Mouse (Mus musculus): ENCODE measurements around the gene Cdc42ep1. TPM values are rescaled to one million over a fixed set of nuclear protein-coding genes. Genes with fewer than 3 reads are reported as not detected.
A peak's percentile ranks its signal among the peaks of the same experiment; 100 is the strongest.

Cdc42ep1 gene
- polyA plus RNA-seq, 1 experiment, result 0.36 TPM

DNA sequence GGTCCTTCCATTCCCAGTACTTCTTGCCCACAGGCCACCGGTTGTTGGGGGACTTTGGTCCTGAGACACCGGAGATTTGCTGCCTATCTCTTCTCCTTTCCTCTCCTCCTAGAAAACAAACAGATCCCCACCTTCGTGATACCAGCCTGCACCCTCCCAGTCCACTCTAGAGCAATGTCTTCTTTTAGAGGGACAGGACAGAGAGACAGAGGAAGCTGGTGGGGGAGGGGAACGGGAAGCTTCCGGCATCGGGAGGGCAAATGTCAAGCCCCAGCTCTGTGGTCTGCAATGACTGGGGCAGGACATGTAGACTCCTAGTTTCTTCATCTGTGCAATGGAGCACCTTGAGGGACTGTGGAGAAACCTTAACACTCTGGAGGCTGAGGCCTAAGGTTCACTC is 17.3 kb downstream of the Cdc42ep1 start:
- TF ChIP-seq CTCF (IDR thresholded peaks at IDR 0.05; ENCODE audit: low read depth, low read length) (no peak), POLR2A (IDR thresholded peaks at IDR 0.05; ENCODE audit: borderline replicate concordance, low read depth, low read length) (no peak)
- peaks cover 45% of the 10 kb centered on the region for H3K4me1 ChIP-seq (ENCODE audit: control insufficient read depth, insufficient read depth, low read length)
- H3K27ac ChIP-seq (ENCODE audit: insufficient read depth, low read depth, low read length), result peak overlapping the region; percentile 28; the same call in 1 of the 2 replicates
- no peak overlapping the region for H3K4me3 ChIP-seq (ENCODE audit: insufficient read depth, low read length)

DNA sequence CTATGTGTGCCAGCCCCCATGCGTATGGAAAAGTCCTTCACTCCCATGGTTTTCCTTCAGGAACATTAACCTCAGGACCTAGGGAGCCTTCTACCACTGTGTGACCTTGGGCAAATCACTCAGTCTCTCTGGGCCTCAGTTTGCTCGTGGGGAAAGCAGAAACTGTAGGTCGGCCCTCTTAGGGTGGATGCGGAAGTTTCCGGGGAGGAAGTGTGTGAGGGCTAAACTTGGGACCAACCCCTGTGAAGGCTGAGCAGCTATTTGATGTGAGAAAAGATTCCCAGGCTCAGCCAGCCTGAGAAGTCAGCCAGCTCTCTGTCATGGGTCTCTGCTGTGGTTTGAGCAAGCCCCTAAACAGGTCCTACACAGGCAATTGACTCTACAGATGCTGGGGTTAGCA is 19.9 kb downstream of the Cdc42ep1 start:
- Histone ChIP-seq H3K4me1 (ENCODE audit: control insufficient read depth, insufficient read depth, low read length) (peaks cover 44% of the 10 kb centered on the region), H3K27ac (ENCODE audit: insufficient read depth, low read depth, low read length) (peak overlapping the region; percentile 82), H3K4me3 (ENCODE audit: insufficient read depth, low read length) (no peak overlapping the region)
- no peak for TF ChIP-seq CTCF (IDR thresholded peaks at IDR 0.05; ENCODE audit: low read depth, low read length)
- TF ChIP-seq POLR2A (IDR thresholded peaks at IDR 0.05; ENCODE audit: borderline replicate concordance, low read depth, low read length), result no peak

DNA sequence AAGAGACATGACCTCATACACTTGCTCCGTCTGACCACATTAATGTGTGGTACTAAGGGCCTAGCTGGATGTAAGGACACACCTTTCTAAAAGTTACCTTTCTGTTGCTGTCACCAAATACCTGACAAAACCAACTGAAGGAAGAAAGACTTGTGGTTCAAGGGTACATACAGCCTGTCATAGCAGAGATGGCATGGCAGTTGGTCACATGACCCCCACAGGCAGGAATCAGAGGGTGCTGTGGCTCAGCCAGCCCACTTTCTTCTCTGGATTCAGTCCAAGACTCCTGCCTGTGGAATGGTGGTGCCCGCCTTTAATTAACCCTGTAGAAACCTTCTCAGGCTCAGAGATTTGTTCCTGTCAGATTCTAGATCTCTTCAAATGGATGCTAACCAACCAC is 20.7 kb downstream of the Cdc42ep1 start:
- TF ChIP-seq POLR2A (IDR thresholded peaks at IDR 0.05; ENCODE audit: borderline replicate concordance, low read depth, low read length) (no peak), CTCF (IDR thresholded peaks at IDR 0.05; ENCODE audit: low read depth, low read length) (no peak)
- H3K4me3 ChIP-seq (ENCODE audit: insufficient read depth, low read length), result peak overlapping the region; percentile 51; the same call in 1 of the 2 replicates
- H3K27ac ChIP-seq (ENCODE audit: insufficient read depth, low read depth, low read length), result peak overlapping the region; percentile 82
- peaks cover 44% of the 10 kb centered on the region for H3K4me1 ChIP-seq (ENCODE audit: control insufficient read depth, insufficient read depth, low read length)

DNA sequence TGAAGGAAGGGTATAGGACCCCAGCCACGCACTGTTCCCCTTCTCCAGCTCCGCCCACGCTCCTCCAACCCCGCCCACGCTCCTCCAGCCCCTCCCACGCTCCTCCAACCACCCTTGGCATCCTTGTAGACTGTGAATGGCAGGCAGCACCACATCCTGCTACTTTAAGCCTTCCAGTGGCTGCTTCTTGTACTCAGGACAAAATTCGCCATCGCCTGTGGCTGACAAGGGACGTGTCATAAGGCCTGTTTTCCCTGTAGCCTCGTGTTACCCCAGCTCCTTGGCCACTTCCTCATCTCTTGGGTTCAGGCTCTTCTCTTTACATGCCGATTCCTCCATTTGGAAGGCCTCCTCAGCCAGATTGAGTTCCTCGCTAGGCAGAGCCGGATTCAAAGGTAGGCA is 21.4 kb downstream of the Cdc42ep1 start:
- TF ChIP-seq CTCF (IDR thresholded peaks at IDR 0.05; ENCODE audit: low read depth, low read length) (no peak), POLR2A (IDR thresholded peaks at IDR 0.05; ENCODE audit: borderline replicate concordance, low read depth, low read length) (no peak)
- peak overlapping the region; percentile 51 for H3K4me3 ChIP-seq (ENCODE audit: insufficient read depth, low read length)
- peaks cover 44% of the 10 kb centered on the region for H3K4me1 ChIP-seq (ENCODE audit: control insufficient read depth, insufficient read depth, low read length)
- H3K27ac ChIP-seq (ENCODE audit: insufficient read depth, low read depth, low read length), result peak overlapping the region; percentile 82

DNA sequence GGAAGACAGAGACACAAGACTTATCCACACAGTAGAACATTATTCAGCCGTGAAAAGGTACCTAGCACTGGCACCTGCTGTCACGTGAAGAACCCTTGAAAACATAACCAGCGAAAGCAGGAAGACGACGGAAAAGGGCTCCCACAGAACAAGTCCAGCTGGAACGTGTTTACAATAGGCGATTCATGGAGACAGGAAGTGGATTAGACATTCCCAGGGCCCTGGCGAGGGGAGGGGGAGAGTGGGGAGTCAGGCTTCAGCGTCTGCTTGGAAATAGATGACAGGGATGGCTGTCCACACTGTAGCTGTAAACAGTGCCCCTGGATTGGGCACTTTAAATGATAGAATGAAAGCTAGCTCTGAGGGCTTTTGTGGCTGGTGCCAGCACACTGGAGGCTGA is 26.0 kb downstream of the Cdc42ep1 start:
- H3K27ac ChIP-seq (ENCODE audit: insufficient read depth, low read depth, low read length), result no peak overlapping the region
- H3K4me3 ChIP-seq (ENCODE audit: insufficient read depth, low read length), result no peak overlapping the region
- TF ChIP-seq POLR2A (IDR thresholded peaks at IDR 0.05; ENCODE audit: borderline replicate concordance, low read depth, low read length) (no peak), CTCF (IDR thresholded peaks at IDR 0.05; ENCODE audit: low read depth, low read length) (no peak)
- H3K4me1 ChIP-seq (ENCODE audit: control insufficient read depth, insufficient read depth, low read length), result peaks cover 16% of the 10 kb centered on the region

DNA sequence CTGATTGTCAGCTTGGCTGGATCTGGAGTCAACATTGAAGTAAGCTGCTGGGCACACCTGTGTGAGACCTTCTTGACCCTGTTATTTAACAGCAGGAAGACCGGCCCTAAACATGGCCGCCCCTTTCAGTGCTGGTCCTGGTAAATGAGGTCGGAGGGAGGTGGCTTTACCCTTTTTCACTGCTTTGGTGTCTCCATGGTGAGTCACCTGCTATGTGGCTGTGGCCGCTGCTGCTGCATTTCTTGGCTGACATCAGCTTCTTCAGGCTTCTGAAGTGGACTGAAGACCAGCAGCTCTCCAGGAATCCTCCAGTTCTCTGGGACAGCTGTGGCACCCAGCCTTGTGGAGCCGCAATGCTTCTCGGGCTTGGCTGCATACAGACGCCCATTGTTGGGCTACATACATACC is 26.4 kb downstream of the Cdc42ep1 start:
- peaks cover 11% of the 10 kb centered on the region for H3K4me1 ChIP-seq (ENCODE audit: control insufficient read depth, insufficient read depth, low read length)
- TF ChIP-seq CTCF (IDR thresholded peaks at IDR 0.05; ENCODE audit: low read depth, low read length) (no peak), POLR2A (IDR thresholded peaks at IDR 0.05; ENCODE audit: borderline replicate concordance, low read depth, low read length) (no peak)
- no peak overlapping the region for H3K27ac ChIP-seq (ENCODE audit: insufficient read depth, low read depth, low read length)
- H3K4me3 ChIP-seq (ENCODE audit: insufficient read depth, low read length), result no peak overlapping the region

DNA sequence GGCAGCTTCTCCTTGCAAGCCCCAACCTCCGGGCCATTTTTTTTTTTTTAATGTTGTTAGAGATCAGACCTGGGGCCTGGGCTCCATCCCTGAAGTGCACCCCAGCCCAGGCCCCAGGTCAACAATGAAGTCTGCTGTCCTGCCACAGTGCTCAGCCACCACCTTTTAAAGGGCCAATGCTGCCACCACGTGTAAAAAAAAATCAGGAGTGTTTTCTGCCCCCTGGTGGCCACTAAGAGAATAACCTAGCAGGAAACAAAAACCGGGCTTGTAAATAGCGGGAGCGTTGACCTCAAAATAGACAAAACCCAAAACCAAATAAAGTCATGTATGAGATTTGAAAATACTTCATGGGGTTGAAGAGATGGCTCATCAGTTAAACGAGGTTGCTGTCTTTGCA is 27.4 kb downstream of the Cdc42ep1 start:
- H3K4me1 ChIP-seq (ENCODE audit: control insufficient read depth, insufficient read depth, low read length), result peaks cover 3% of the 10 kb centered on the region
- H3K27ac ChIP-seq (ENCODE audit: insufficient read depth, low read depth, low read length), result no peak overlapping the region
- no peak overlapping the region for H3K4me3 ChIP-seq (ENCODE audit: insufficient read depth, low read length)
- TF ChIP-seq POLR2A (IDR thresholded peaks at IDR 0.05; ENCODE audit: borderline replicate concordance, low read depth, low read length), result no peak
- TF ChIP-seq CTCF (IDR thresholded peaks at IDR 0.05; ENCODE audit: low read depth, low read length), result peak; percentile 78

DNA sequence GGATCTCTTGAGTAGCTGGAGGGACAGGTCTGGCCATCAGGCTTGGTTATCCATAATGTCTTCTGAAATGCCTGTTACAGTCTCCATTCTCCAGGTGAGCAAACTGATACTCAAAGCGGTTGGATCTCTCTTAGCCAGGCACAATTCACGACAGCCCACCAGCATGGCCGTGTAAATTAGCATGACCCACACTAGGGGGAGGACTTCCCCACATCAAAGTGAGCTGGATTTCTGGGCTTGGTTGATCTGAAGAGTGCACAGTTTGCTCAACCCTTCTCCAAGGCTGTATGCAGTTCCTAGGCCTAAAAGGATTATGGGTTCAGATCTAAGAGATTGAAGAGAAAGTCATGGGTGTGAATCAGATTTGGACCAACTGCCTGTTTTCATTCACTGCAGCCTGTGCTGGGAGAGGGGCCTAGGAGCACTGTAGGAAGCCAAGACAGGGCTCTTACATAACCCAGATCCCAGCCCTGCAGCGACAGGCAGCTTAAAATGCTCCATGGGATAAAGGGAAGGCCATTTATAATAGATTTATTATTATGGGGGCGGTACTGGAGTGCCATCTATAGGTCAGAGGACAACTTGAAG is 29.7 kb downstream of the Cdc42ep1 start:
- Histone ChIP-seq H3K4me3 (ENCODE audit: insufficient read depth, low read length) (no peak overlapping the region), H3K27ac (ENCODE audit: insufficient read depth, low read depth, low read length) (no peak overlapping the region), H3K4me1 (ENCODE audit: control insufficient read depth, insufficient read depth, low read length) (peaks cover 6% of the 10 kb centered on the region)
- TF ChIP-seq CTCF (IDR thresholded peaks at IDR 0.05; ENCODE audit: low read depth, low read length), result no peak
- TF ChIP-seq POLR2A (IDR thresholded peaks at IDR 0.05; ENCODE audit: borderline replicate concordance, low read depth, low read length), result no peak

DNA sequence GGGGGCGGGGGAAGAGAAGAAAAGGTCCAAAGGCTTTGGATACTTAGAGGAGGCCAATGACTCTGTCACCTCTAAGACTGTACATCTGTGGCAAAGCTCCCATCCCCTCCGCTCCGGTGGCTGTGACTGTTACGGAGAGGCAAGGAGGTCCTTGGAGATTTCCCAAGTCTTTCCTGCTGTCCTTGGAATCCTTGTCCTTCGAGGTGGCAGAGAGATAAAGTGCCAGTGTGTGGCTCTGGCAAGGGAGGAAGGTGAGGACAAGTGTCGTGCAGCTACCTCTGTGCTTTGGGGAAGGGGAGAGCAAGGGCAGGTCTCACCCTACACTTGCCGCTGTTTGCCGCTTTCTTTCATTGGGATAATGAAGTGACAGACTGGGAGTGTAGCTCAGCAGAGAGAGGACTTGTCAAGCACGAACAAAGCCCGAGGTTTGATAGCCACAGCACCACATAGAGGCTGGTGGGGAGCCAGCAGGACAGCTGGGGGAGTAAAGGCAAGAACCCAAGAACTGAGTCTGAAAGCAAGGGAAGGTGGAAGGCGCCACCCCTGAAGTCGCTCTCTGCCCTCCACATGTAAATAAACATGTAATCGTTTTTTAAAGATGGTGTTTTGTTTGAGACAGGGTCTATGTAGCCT is 31.5 kb downstream of the Cdc42ep1 start:
- H3K27ac ChIP-seq (ENCODE audit: insufficient read depth, low read depth, low read length), result no peak overlapping the region
- TF ChIP-seq POLR2A (IDR thresholded peaks at IDR 0.05; ENCODE audit: borderline replicate concordance, low read depth, low read length) (no peak), CTCF (IDR thresholded peaks at IDR 0.05; ENCODE audit: low read depth, low read length) (no peak)

DNA sequence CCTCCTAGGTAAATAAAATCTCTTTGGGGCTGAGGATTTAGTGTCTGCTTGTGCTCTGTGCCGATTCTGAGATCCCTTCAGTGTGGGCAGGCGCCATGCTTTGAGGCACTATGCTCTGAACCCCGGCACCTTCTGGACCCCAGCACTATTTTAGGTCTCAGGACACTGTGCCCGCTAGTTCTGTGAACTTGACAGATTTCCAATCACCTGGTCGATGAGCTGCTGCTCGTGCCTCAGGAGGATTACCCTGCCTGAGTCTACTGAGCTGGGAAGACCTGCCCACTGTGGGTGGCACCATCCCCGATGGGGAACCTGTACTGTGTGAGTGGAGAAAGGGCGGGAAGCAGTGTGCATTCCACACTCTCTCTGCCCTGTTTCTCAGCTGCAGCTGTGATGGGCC is 32.6 kb downstream of the Cdc42ep1 start:
- Histone ChIP-seq H3K27ac (ENCODE audit: insufficient read depth, low read depth, low read length) (no peak overlapping the region), H3K4me1 (ENCODE audit: control insufficient read depth, insufficient read depth, low read length) (peaks cover 13% of the 10 kb centered on the region), H3K4me3 (ENCODE audit: insufficient read depth, low read length) (no peak overlapping the region)
- TF ChIP-seq CTCF (IDR thresholded peaks at IDR 0.05; ENCODE audit: low read depth, low read length), result no peak
- no peak for TF ChIP-seq POLR2A (IDR thresholded peaks at IDR 0.05; ENCODE audit: borderline replicate concordance, low read depth, low read length)

More for the DNA sequence above, 31.5 kb downstream of the Cdc42ep1 start:
- peaks cover 6% of the 10 kb centered on the region for H3K4me1 ChIP-seq (ENCODE audit: control insufficient read depth, insufficient read depth, low read length)
- H3K4me3 ChIP-seq (ENCODE audit: insufficient read depth, low read length), result no peak overlapping the region
